In the genomic region with DNA sequence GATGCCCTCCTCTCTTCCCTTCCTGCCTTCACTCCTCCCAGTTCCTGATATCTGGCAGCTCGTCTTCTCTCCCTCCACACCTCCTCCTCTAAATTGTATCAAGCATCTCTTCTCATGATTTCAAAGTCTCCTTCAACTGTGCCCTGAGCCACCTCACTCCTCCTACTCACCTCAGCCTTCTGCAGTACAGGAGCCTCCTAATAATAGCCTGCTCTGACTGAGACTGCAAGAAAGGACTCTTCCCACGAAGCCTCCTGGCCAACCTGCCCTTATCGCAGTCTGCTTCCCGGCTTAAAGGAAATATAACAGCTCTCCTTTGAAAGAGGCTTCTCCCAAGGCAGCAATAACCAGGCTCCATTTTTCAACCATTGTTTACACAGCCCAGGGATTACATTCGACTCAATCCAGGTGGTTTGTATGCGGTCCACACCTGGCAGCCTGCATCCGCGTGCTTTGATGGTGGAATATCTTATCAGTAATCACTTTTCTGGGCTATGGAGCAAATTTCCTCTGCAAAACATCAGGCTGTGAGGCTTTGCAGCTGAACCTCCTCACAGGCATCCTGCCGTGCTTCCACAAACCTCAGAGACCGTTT, we compare ENCODE assay signal across 19 mouse cellular contexts.
DNase-seq lines count a peak whose midpoint lies in the region; ATAC-seq lines count a peak whose summit lies in the region.
"Had no signal": no experiment of that assay in that cellular context is flagged by ENCODE, and none has a peak within 500 bp of the region (broad histone marks: within the 10 kb centered on the region; RNA-seq: fewer than 3 reads in every experiment).

No protein-coding gene starts in this region.

- no peaks in the 10 kb centered on the region for H3K27me3 ChIP-seq in embryonic facial prominence, embryonic 14.5 days (replicated peaks; ENCODE audit: control insufficient read depth, insufficient read depth, low read length)
- H3K27me3 ChIP-seq in embryonic facial prominence, embryonic 10.5 days (replicated peaks; ENCODE audit: low read depth, poor library complexity, severe bottlenecking) = no peaks in the 10 kb centered on the region
- no peaks in the 10 kb centered on the region for H3K27me3 ChIP-seq in midbrain, embryonic 13.5 days
- H3K27me3 ChIP-seq in midbrain, embryonic 10.5 days (ENCODE audit: low read depth, poor library complexity, severe bottlenecking) = no peaks in the 10 kb centered on the region
- H3K27me3 ChIP-seq in stomach, embryonic 15.5 days (replicated peaks) = no peaks in the 10 kb centered on the region
- H3K27me3 ChIP-seq: heart, embryonic 13.5 days had no signal

- no peaks in the 10 kb centered on the region for H3K9me3 ChIP-seq in embryonic facial prominence, embryonic 14.5 days (ENCODE audit: control insufficient read depth, low read length)
- H3K9me3 ChIP-seq in embryonic facial prominence, embryonic 10.5 days = no peaks in the 10 kb centered on the region
- no peaks in the 10 kb centered on the region for H3K9me3 ChIP-seq in midbrain, embryonic 13.5 days
- no peaks in the 10 kb centered on the region for H3K9me3 ChIP-seq in midbrain, embryonic 10.5 days (replicated peaks)
- no peaks in the 10 kb centered on the region for H3K9me3 ChIP-seq in stomach, embryonic 15.5 days
- H3K9me3 ChIP-seq: heart, embryonic 13.5 days; hindbrain, embryonic 10.5 days had no signal

- no peak overlapping the region for H3K4me3 ChIP-seq in embryonic facial prominence, embryonic 14.5 days (ENCODE audit: low read depth, low read length)
- H3K4me3 ChIP-seq in embryonic facial prominence, embryonic 10.5 days = no peak overlapping the region
- no peak overlapping the region for H3K4me3 ChIP-seq in midbrain, embryonic 13.5 days (replicated peaks)
- no peak overlapping the region for H3K4me3 ChIP-seq in midbrain, embryonic 10.5 days
- no peak overlapping the region for H3K4me3 ChIP-seq in stomach, embryonic 15.5 days (replicated peaks)
- H3K4me3 ChIP-seq: erythroblast, embryonic 14.5 days; heart, embryonic 13.5 days; hindbrain, embryonic 10.5 days had no signal

- 47% methylated on average over 10 of the region's 10 CpGs for WGBS in embryonic facial prominence, embryonic 14.5 days
- WGBS in embryonic facial prominence, embryonic 10.5 days = 78% methylated on average over 10 of the region's 10 CpGs
- WGBS in midbrain, embryonic 13.5 days = 72% methylated on average over 10 of the region's 10 CpGs
- WGBS in midbrain, embryonic 10.5 days = 80% methylated on average over 10 of the region's 10 CpGs
- WGBS in stomach, embryonic 15.5 days = 18% methylated on average over 10 of the region's 10 CpGs

- ATAC-seq in embryonic facial prominence, embryonic 14.5 days (ENCODE audit: low read depth) = peak; percentile 26; the same call in 1 of the 2 replicates
- 0 out of 2 replicates have a peak, but pooled peaks have one; percentile 20 for ATAC-seq in midbrain, embryonic 13.5 days
- ATAC-seq in stomach, embryonic 15.5 days (ENCODE audit: insufficient read depth, low FRiP score, low read depth) = peak; percentile 18; the same call in 1 of the 2 replicates
- ATAC-seq: forebrain, postnatal 0 days had no signal

- no peak overlapping the region; the same call in 1 of the 2 replicates for H3K27ac ChIP-seq in embryonic facial prominence, embryonic 14.5 days (replicated peaks; ENCODE audit: low read depth, low read length)
- no peak overlapping the region for H3K27ac ChIP-seq in embryonic facial prominence, embryonic 10.5 days (replicated peaks)
- no peak overlapping the region for H3K27ac ChIP-seq in midbrain, embryonic 13.5 days
- H3K27ac ChIP-seq in midbrain, embryonic 10.5 days (replicated peaks) = no peak overlapping the region
- no peak overlapping the region for H3K27ac ChIP-seq in stomach, embryonic 15.5 days
- H3K27ac ChIP-seq: heart, embryonic 13.5 days; hindbrain, embryonic 10.5 days had no signal

- DNase-seq in embryonic facial prominence, embryonic 14.5 days (ENCODE audit: low spot score) = no peak
- DNase-seq in embryonic facial prominence, embryonic 10.5 days (ENCODE audit: low spot score) = no peak
- no peak for DNase-seq in midbrain, embryonic 10.5 days (ENCODE audit: low spot score)
- peak; percentile 34 to 37 for DNase-seq in frontal cortex, adult 2 months (ENCODE audit: extremely low spot score in 1 of 2, low spot score in 1 of 2)
- DNase-seq in kidney, postnatal 14 days = no peak
- DNase-seq in layer of hippocampus, adult 18-20 months (ENCODE audit: low spot score in 2 of 2) = no peak
- DNase-seq: adrenal gland, postnatal 14 days; cerebellum, adult 9-11 months; forebrain, postnatal 0 days; gastrocnemius, postnatal 25 days; kidney, adult 2 months; kidney, postnatal 36 days; lung, adult 2 months; retina, postnatal 1 day had no signal

- no peaks in the 10 kb centered on the region for H3K4me1 ChIP-seq in embryonic facial prominence, embryonic 14.5 days (ENCODE audit: control insufficient read depth, insufficient read depth, low read length)
- H3K4me1 ChIP-seq in embryonic facial prominence, embryonic 10.5 days = peaks cover 5% of the 10 kb centered on the region; the same call in 1 of the 2 replicates
- H3K4me1 ChIP-seq in midbrain, embryonic 13.5 days (replicated peaks) = no peaks in the 10 kb centered on the region
- H3K4me1 ChIP-seq in midbrain, embryonic 10.5 days = no peaks in the 10 kb centered on the region
- no peaks in the 10 kb centered on the region for H3K4me1 ChIP-seq in stomach, embryonic 15.5 days
- H3K4me1 ChIP-seq: hindbrain, embryonic 10.5 days had no signal

- no peaks in the 10 kb centered on the region for H3K36me3 ChIP-seq in embryonic facial prominence, embryonic 14.5 days (ENCODE audit: control insufficient read depth, insufficient read depth, low read length)
- H3K36me3 ChIP-seq in embryonic facial prominence, embryonic 10.5 days (replicated peaks) = no peaks in the 10 kb centered on the region
- no peaks in the 10 kb centered on the region for H3K36me3 ChIP-seq in midbrain, embryonic 13.5 days
- no peaks in the 10 kb centered on the region for H3K36me3 ChIP-seq in midbrain, embryonic 10.5 days
- H3K36me3 ChIP-seq in stomach, embryonic 15.5 days = no peaks in the 10 kb centered on the region
- H3K36me3 ChIP-seq: heart, embryonic 13.5 days; hindbrain, embryonic 10.5 days had no signal

- no peak overlapping the region for H3K4me2 ChIP-seq in embryonic facial prominence, embryonic 14.5 days (ENCODE audit: low read depth, low read length)
- no peak overlapping the region for H3K4me2 ChIP-seq in midbrain, embryonic 13.5 days (replicated peaks)
- no peak overlapping the region for H3K4me2 ChIP-seq in stomach, embryonic 15.5 days
- H3K4me2 ChIP-seq: heart, embryonic 13.5 days had no signal

- no peak overlapping the region for H3K9ac ChIP-seq in embryonic facial prominence, embryonic 14.5 days (ENCODE audit: low read depth, low read length)
- H3K9ac ChIP-seq in midbrain, embryonic 13.5 days (replicated peaks) = no peak overlapping the region
- H3K9ac ChIP-seq in stomach, embryonic 15.5 days = no peak overlapping the region
- H3K9ac ChIP-seq: forebrain, postnatal 0 days; heart, embryonic 13.5 days had no signal

Comparison
In these comparisons a context has a peak if more than half of its experiments do, and no peak if none do; other contexts are left out.
1. DNase-seq: peak in frontal cortex, adult 2 months (2 of 2); none in embryonic facial prominence, embryonic 14.5 days (single experiment), embryonic facial prominence, embryonic 10.5 days (single experiment), midbrain, embryonic 10.5 days (single experiment), kidney, postnatal 14 days (single experiment) and layer of hippocampus, adult 18-20 months (0 of 2).
2. Peak in every context shown above with its lines, with median percentiles within 50 percentile points of each other: ATAC-seq.